Mouse (Mus musculus): ENCODE results near the gene Wtap. TPM values are rescaled to one million over a fixed set of nuclear protein-coding genes. Genes with fewer than 3 reads are reported as not detected.
"Not testable (repeated sequence)": the region's sequence is repeated elsewhere in the genome, so short reads cannot be mapped to it uniquely, and the experiment has no call there.

Wtap gene
- polyA plus RNA-seq, 1 experiment from 2014 or later = 158 TPM

- ATAC-seq (replicated peaks; ENCODE audit: insufficient number of reproducible peaks, low FRiP score, low TSS enrichment, low read depth) (no peak), DNase-seq (ENCODE audit: low spot score) (no peak)
- Histone ChIP-seq H3K27me3 (ENCODE audit: control insufficient read depth, insufficient read depth, low read length) (no peaks in the 10 kb centered on the region), H3K9ac (replicated peaks; ENCODE audit: low read length) (peak overlapping the region; percentile 100), H3K4me1 (ENCODE audit: control insufficient read depth, insufficient read depth, low read length) (no peaks in the 10 kb centered on the region), H3K4me3 (ENCODE audit: low read depth, low read length) (peak overlapping the region; percentile 96), H3K9me3 (replicated peaks; ENCODE audit: control insufficient read depth, low read length) (no peaks in the 10 kb centered on the region), H3K4me2 (ENCODE audit: low read depth, low read length) (peak overlapping the region; percentile 66), H3K36me3 (replicated peaks; ENCODE audit: control insufficient read depth, insufficient read depth, low read depth, low read length) (no peaks in the 10 kb centered on the region; the same call in 1 of the 2 replicates), H3K27ac (replicated peaks; ENCODE audit: low read depth, low read length) (no peak overlapping the region)
- 71% methylated on average over 8 of the region's 8 CpGs for WGBS
Measured at GRCm38 (mm10) chr17:12990567-12991145, 3.3 kb downstream of the Wtap start.

DNA sequence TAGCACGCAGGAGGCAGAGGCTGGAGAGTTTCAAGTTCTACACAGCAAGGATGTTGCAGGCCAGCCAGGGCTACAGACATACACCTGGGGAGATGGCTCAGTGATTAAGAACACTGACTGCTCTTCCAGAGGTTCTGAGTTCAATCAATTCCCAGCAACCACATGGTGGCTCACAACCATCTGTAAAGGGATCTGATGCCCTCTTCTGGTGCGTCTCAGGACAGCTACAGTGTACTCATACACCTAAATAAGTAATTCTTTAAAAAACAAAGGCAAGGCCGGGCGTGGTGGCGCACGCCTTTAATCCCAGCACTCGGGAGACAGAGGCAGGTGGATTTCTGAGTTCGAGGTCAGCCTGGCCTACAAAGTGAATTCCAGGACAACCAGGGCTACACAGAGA, 5.9 kb downstream of the Wtap start:
- H3K27me3 ChIP-seq (ENCODE audit: control insufficient read depth, insufficient read depth, low read length); H3K27ac ChIP-seq (replicated peaks; ENCODE audit: low read depth, low read length); H3K9me3 ChIP-seq (replicated peaks; ENCODE audit: control insufficient read depth, low read length); H3K9ac ChIP-seq (replicated peaks; ENCODE audit: low read length); H3K36me3 ChIP-seq (replicated peaks; ENCODE audit: control insufficient read depth, insufficient read depth, low read depth, low read length); ATAC-seq (replicated peaks; ENCODE audit: insufficient number of reproducible peaks, low FRiP score, low TSS enrichment, low read depth); H3K4me1 ChIP-seq (ENCODE audit: control insufficient read depth, insufficient read depth, low read length); DNase-seq (ENCODE audit: low spot score); H3K4me3 ChIP-seq (ENCODE audit: low read depth, low read length); H3K4me2 ChIP-seq (ENCODE audit: low read depth, low read length): not testable (repeated sequence)
- 94% methylated on average over 8 of the region's 8 CpGs for WGBS

- WGBS = 83% methylated on average over 2 of the region's 2 CpGs
- no peaks in the 10 kb centered on the region for H3K4me1 ChIP-seq (ENCODE audit: control insufficient read depth, insufficient read depth, low read length)
- no peak overlapping the region for H3K4me2 ChIP-seq (ENCODE audit: low read depth, low read length)
- no peak overlapping the region for H3K4me3 ChIP-seq (ENCODE audit: low read depth, low read length)
- no peaks in the 10 kb centered on the region for H3K9me3 ChIP-seq (replicated peaks; ENCODE audit: control insufficient read depth, low read length)
- no peaks in the 10 kb centered on the region for H3K27me3 ChIP-seq (ENCODE audit: control insufficient read depth, insufficient read depth, low read length)
- H3K27ac ChIP-seq (replicated peaks; ENCODE audit: low read depth, low read length) = no peak overlapping the region
- no peak overlapping the region for H3K9ac ChIP-seq (replicated peaks; ENCODE audit: low read length)
- DNase-seq (ENCODE audit: low spot score) = no peak
- no peaks in the 10 kb centered on the region; the same call in none of the 2 replicates for H3K36me3 ChIP-seq (replicated peaks; ENCODE audit: control insufficient read depth, insufficient read depth, low read depth, low read length)
- no peak for ATAC-seq (replicated peaks; ENCODE audit: insufficient number of reproducible peaks, low FRiP score, low TSS enrichment, low read depth)
Measured at GRCm38 (mm10) chr17:12983988-12984387, 10.0 kb downstream of the Wtap start.

GRCm38 (mm10) chr17:12978546-12978945, 15.4 kb downstream of the Wtap start:
- Histone ChIP-seq H3K9ac (replicated peaks; ENCODE audit: low read length) (no peak overlapping the region), H3K27me3 (ENCODE audit: control insufficient read depth, insufficient read depth, low read length) (no peaks in the 10 kb centered on the region), H3K36me3 (replicated peaks; ENCODE audit: control insufficient read depth, insufficient read depth, low read depth, low read length) (peaks cover 2% of the 10 kb centered on the region), H3K9me3 (replicated peaks; ENCODE audit: control insufficient read depth, low read length) (no peaks in the 10 kb centered on the region), H3K27ac (replicated peaks; ENCODE audit: low read depth, low read length) (no peak overlapping the region), H3K4me2 (ENCODE audit: low read depth, low read length) (no peak overlapping the region), H3K4me3 (ENCODE audit: low read depth, low read length) (no peak overlapping the region), H3K4me1 (ENCODE audit: control insufficient read depth, insufficient read depth, low read length) (no peaks in the 10 kb centered on the region)
- DNase-seq (ENCODE audit: low spot score) (no peak), ATAC-seq (replicated peaks; ENCODE audit: insufficient number of reproducible peaks, low FRiP score, low TSS enrichment, low read depth) (no peak)
- WGBS = 100% methylated on average over 1 of the region's 1 CpGs

DNA sequence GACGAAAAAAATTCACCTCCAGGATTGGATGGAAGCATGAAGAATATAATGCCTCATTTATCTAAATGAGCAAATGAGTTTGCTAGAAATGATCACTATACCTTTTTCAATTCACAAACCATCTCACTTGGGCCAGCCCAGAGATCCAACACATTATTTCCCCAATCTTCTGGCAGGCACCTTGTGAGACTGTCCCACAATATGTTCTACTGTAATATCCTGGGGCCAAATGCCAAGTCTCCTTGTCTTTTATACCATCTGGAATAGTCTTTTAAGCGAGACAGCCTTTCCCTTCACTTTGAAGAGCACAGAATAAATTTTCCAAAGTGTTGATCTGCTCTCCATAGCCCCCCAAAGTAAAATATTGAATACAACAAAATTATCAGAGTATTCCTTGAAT, 20.1 kb downstream of the Wtap start:
- no peaks in the 10 kb centered on the region for H3K27me3 ChIP-seq (ENCODE audit: control insufficient read depth, insufficient read depth, low read length)
- DNase-seq (ENCODE audit: low spot score) = no peak
- no peak for ATAC-seq (replicated peaks; ENCODE audit: insufficient number of reproducible peaks, low FRiP score, low TSS enrichment, low read depth)
- H3K36me3 ChIP-seq (replicated peaks; ENCODE audit: control insufficient read depth, insufficient read depth, low read depth, low read length) = peaks cover 2% of the 10 kb centered on the region
- H3K4me1 ChIP-seq (ENCODE audit: control insufficient read depth, insufficient read depth, low read length) = no peaks in the 10 kb centered on the region
- H3K9ac ChIP-seq (replicated peaks; ENCODE audit: low read length) = no peak overlapping the region
- H3K4me2 ChIP-seq (ENCODE audit: low read depth, low read length) = no peak overlapping the region
- H3K4me3 ChIP-seq (ENCODE audit: low read depth, low read length) = no peak overlapping the region
- H3K27ac ChIP-seq (replicated peaks; ENCODE audit: low read depth, low read length) = no peak overlapping the region
- 91% methylated on average over 2 of the region's 2 CpGs for WGBS
- no peaks in the 10 kb centered on the region for H3K9me3 ChIP-seq (replicated peaks; ENCODE audit: control insufficient read depth, low read length)

GRCm38 (mm10) chr17:12967173-12967572, 26.8 kb downstream of the Wtap start:
- no peak overlapping the region for H3K4me3 ChIP-seq (ENCODE audit: low read depth, low read length)
- H3K9ac ChIP-seq (replicated peaks; ENCODE audit: low read length) = no peak overlapping the region
- no peaks in the 10 kb centered on the region; the same call in none of the 2 replicates for H3K36me3 ChIP-seq (replicated peaks; ENCODE audit: control insufficient read depth, insufficient read depth, low read depth, low read length)
- H3K27me3 ChIP-seq (ENCODE audit: control insufficient read depth, insufficient read depth, low read length) = no peaks in the 10 kb centered on the region
- H3K4me2 ChIP-seq (ENCODE audit: low read depth, low read length) = no peak overlapping the region
- no peak overlapping the region for H3K27ac ChIP-seq (replicated peaks; ENCODE audit: low read depth, low read length)
- 92% methylated on average over 2 of the region's 2 CpGs for WGBS
- ATAC-seq (replicated peaks; ENCODE audit: insufficient number of reproducible peaks, low FRiP score, low TSS enrichment, low read depth) = no peak
- DNase-seq (ENCODE audit: low spot score) = no peak
- no peaks in the 10 kb centered on the region for H3K9me3 ChIP-seq (replicated peaks; ENCODE audit: control insufficient read depth, low read length)
- H3K4me1 ChIP-seq (ENCODE audit: control insufficient read depth, insufficient read depth, low read length) = no peaks in the 10 kb centered on the region

DNA sequence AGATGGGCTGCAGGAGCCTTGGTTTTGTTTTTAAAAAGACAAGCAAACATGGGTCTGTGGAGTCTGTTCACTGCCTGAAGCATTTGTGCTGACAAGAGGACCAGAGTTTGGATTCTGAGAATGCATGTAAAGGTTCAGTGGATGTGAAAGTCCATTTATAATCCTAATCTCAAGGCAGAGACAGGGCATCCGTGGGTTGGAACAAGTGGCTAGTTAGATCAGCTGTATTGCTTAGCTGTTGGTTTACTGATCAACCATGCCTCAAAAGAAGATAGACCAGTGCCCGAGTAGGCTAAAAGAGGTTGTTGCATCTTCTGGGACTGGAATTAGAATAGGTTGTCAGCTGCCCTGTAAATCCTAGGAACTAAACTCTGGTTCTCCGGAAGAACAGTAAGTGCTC, 30.5 kb downstream of the Wtap start:
- 93% methylated on average over 3 of the region's 3 CpGs for WGBS
- DNase-seq (ENCODE audit: low spot score) = no peak
- ATAC-seq (replicated peaks; ENCODE audit: insufficient number of reproducible peaks, low FRiP score, low TSS enrichment, low read depth) = no peak
- Histone ChIP-seq H3K4me2 (ENCODE audit: low read depth, low read length) (no peak overlapping the region), H3K27me3 (ENCODE audit: control insufficient read depth, insufficient read depth, low read length) (no peaks in the 10 kb centered on the region), H3K36me3 (replicated peaks; ENCODE audit: control insufficient read depth, insufficient read depth, low read depth, low read length) (no peaks in the 10 kb centered on the region; the same call in none of the 2 replicates), H3K9me3 (replicated peaks; ENCODE audit: control insufficient read depth, low read length) (no peaks in the 10 kb centered on the region), H3K27ac (replicated peaks; ENCODE audit: low read depth, low read length) (no peak overlapping the region), H3K4me1 (ENCODE audit: control insufficient read depth, insufficient read depth, low read length) (no peaks in the 10 kb centered on the region), H3K4me3 (ENCODE audit: low read depth, low read length) (no peak overlapping the region), H3K9ac (replicated peaks; ENCODE audit: low read length) (no peak overlapping the region)

- ATAC-seq (replicated peaks; ENCODE audit: insufficient number of reproducible peaks, low FRiP score, low TSS enrichment, low read depth) (peak; percentile 98), DNase-seq (ENCODE audit: low spot score) (peak; percentile 94)
- H3K4me2 ChIP-seq (ENCODE audit: low read depth, low read length) = peak within 1 kb of the TSS; percentile 72
- H3K9ac ChIP-seq (replicated peaks; ENCODE audit: low read length) = peak within 1 kb of the TSS; percentile 57
- H3K4me1 ChIP-seq (ENCODE audit: control insufficient read depth, insufficient read depth, low read length) = no peaks in the 10 kb centered on the region
- peak within 1 kb of the TSS; percentile 68 for H3K4me3 ChIP-seq (ENCODE audit: low read depth, low read length)
- no peaks in the 10 kb centered on the region for H3K27me3 ChIP-seq (ENCODE audit: control insufficient read depth, insufficient read depth, low read length)
- peak within 1 kb of the TSS; percentile 75 for H3K27ac ChIP-seq (replicated peaks; ENCODE audit: low read depth, low read length)
- H3K9me3 ChIP-seq (replicated peaks; ENCODE audit: control insufficient read depth, low read length) = no peaks in the 10 kb centered on the region
- under 1% methylated on average over 42 of the region's 42 CpGs for WGBS
- no peaks in the 10 kb centered on the region; the same call in 1 of the 2 replicates for H3K36me3 ChIP-seq (replicated peaks; ENCODE audit: control insufficient read depth, insufficient read depth, low read depth, low read length)
Measured at GRCm38 (mm10) chr17:12960331-12960873, 33.6 kb downstream of the Wtap start, which contains the start of gene Acat2. Gene Acat2, minus strand, starts transcription at chr17:12960747.
